Mouse (Mus musculus) activated CD4-positive, CD25-positive, alpha-beta regulatory T cell (primary cell): ENCODE measurements around the gene Nr1d2. TPM values are rescaled to one million over a fixed set of nuclear protein-coding genes. Genes with fewer than 3 reads are reported as not detected.

Source experiments
- polyA plus RNA-seq, 2 experiments: library from polyadenylated mRNA; unstranded; fragments of 100-300 nt; shearing (Covaris generic); gene quantifications; one replicate each; pipeline ENCODE4 v1.2.1; 2017

The Nr1d2 gene
- polyA plus RNA-seq: 10 to 100 TPM; 19.7 to 28.3 TPM

DNA sequence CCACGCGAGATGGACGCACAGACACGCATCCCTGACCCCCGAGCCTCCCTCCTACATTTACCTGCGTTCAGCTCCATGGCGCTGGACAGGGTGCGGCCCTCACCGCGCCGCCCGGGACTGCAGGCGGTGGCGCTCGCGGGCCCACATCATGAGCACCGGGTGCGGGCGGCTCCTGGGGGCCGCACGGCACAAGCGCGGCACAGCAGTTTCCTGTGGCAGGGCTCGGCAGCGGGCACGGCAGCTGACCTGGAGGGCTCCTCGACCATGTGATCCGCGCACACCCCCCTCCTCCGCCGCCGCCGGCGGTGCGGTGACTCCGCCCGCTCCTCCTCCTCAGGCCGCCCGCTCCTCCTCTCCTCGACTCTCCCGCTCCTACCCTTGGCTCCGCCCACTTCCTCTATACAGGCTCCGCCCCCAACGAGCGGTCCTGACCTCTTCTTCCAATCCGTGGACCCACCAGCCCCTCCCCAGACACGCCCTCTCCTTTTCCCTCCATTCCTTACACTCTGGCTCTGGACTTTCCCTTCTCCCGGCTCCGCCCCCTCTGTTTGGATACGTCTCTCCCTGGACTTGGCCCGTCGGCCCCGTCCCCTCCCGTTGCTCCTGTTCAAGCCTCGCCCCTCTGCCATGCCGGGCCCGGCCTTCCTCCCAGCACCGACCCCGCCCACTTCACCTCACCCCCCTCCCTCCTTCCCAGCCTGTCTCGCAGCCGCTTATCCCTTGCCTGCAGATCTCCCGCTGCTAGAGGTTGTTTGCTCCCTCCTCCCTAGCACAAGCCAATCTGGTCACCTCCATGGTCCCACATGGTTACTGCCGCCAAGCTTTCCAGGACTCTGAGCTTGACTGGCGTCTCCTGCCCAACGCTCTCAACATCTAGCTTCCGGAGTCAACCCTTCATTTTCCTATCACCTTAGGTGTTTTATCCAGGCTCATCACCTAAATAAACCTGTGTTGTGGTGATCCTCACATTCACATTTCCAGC lies at the start of gene Nr1d2:
Nr1d2 (minus strand) TSS at position 378 of the 982 bp plus-strand sequence.

DNA sequence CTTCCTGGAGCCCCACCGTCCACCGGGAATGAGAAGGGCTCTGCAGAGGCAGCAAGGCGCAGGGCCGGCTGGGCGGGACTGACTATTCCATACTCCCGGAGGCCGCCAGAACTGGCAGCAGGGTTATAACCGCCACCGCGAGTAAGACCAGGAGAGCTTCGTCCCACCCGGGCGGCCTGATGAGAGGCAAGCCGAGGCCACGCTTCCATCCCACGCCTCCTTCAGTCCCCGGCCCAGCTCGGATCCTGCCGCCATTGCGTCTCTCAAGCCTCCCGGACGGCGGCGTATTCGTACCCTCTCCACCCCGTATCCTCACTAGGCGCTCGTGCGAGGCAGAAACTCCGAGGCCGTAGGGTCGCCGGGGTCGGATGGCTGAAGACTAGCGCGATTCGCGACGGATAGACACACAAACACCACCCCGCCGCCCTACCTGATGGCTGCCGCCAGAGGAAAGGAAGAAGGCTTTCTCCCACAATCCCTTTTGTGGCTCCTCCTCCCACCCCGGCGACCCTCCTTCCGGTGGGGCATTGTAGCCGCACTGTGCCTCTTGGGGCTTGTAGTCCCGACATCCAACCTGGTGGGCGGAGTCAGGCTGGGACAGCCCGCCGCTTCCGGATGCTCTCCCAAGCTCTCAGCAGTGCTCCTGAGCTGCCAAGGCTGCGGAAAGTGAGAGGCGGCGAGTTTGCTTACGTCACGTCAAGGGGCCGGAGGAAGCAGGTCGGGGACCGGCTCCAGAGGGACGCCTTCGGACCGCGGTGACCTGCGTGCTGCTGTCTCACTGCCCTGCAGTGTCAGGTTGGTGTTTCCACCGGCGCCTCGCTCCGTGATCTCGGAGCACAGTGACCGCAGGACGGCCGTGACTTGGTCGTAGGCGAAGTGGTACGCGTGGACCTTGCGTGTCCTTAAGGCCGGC lies 31.9 kb upstream of the Nr1d2 start, which contains the start of the genes Nkiras1 and Rpl15:
Nkiras1 (plus strand) TSS at position 608 of the 913 bp plus-strand sequence.
Rpl15 (minus strand) TSS at position 863 of the 913 bp plus-strand sequence.

Other genes starting within 250 kb of the Nr1d2 start
- 10 to 100 TPM; 22.0 to 33.6 TPM for gene Nkiras1, start 32.0 kb upstream of the Nr1d2 start, polyA plus RNA-seq
- gene Rpl15, start 32.3 kb upstream of the Nr1d2 start, polyA plus RNA-seq: 100 to 1,000 TPM; 535 to 913 TPM
- 100 to 1,000 TPM in 1 of 2 experiments, 10 to 100 TPM in 1; 92.1 to 114 TPM for gene Ube2e1, start 92.7 kb upstream of the Nr1d2 start, polyA plus RNA-seq